10 mouse cellular contexts compared by ENCODE assay signal in the genomic region with DNA sequence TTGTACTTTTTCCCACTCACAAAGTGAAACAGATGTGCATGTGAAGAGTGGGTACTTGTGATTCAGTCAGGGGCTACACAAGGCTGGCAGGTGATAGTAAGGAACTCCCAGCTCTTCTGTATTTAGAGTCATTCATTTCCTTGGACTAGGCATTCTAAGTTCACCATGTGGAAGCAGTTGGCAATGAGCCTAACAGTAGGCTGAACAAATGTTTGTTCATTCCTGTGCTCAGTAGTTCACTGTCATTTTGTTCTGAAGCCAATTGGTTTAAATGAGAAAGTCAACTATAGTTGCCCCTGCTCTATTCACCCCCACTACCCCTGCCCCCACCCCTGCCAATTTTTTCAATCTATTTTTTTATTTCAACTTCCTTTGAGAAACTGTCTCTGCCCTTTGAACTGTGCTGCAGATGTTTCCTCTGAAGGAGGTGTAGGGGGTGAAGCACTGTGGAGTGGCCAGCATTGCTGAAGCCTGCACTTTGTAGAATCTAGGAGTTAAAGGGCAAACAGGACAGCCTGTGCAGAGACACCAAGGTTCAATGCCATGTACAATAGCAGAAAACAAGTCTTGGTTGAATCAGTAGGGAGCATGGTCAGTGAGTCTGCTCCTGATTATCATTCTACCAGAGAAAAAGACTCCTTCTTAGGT. TPM values are rescaled to one million over a fixed set of nuclear protein-coding genes. Genes with fewer than 3 reads are reported as not detected.
DNase-seq lines count a peak whose midpoint lies in the region; ATAC-seq and TF ChIP-seq lines count a peak whose summit lies in the region.
"Had no signal": no experiment of that assay in that cellular context is flagged by ENCODE, and none has a peak within 500 bp of the region (broad histone marks: within the 10 kb centered on the region; RNA-seq: fewer than 3 reads in every experiment).

No protein-coding gene starts in this region.

- ATAC-seq in heart, embryonic 15.5 days (replicated peaks; ENCODE audit: insufficient number of reproducible peaks, insufficient read depth, low FRiP score, low read depth) = 0 out of 2 replicates have a peak, but pooled peaks have one; percentile 52

- H3K36me3 ChIP-seq in heart, embryonic 15.5 days = no peaks in the 10 kb centered on the region

- no peak for TF ChIP-seq POLR2A in bone marrow macrophage, adult 2 months (IDR thresholded peaks at IDR 0.05; ENCODE audit: borderline replicate concordance, low read depth, low read length)

- H3K27ac ChIP-seq in heart, embryonic 15.5 days = no peak overlapping the region
- H3K27ac ChIP-seq in bone marrow macrophage, adult 2 months (ENCODE audit: insufficient read depth, low read depth, low read length) = peak overlapping the region; percentile 93
- H3K27ac ChIP-seq: embryonic facial prominence, embryonic 15.5 days had no signal

- H3K4me3 ChIP-seq in heart, embryonic 15.5 days = no peak overlapping the region
- peak overlapping the region; percentile 45 for H3K4me3 ChIP-seq in bone marrow macrophage, adult 2 months (ENCODE audit: insufficient read depth, low read length)
- H3K4me3 ChIP-seq: embryonic facial prominence, embryonic 15.5 days had no signal

- no peaks in the 10 kb centered on the region for H3K9me3 ChIP-seq in heart, embryonic 15.5 days (replicated peaks)
- H3K9me3 ChIP-seq: embryonic facial prominence, embryonic 15.5 days had no signal

- H3K4me2 ChIP-seq in heart, embryonic 15.5 days = no peak overlapping the region
- H3K4me2 ChIP-seq: embryonic facial prominence, embryonic 15.5 days had no signal

- no peak for DNase-seq in heart, postnatal 4 days
- peak; percentile 40 for DNase-seq in kidney, postnatal 10 days
- DNase-seq in skeletal muscle tissue, adult 2 months (ENCODE audit: low read depth, low spot score) = peak; percentile 7
- no peak for DNase-seq in right cerebral cortex, postnatal 10 days (ENCODE audit: low spot score in 2 of 2)
- no peak for DNase-seq in right cerebral cortex, adult 18-20 months
- no peak for DNase-seq in urinary bladder, postnatal 10 days (ENCODE audit: low spot score)

- H3K27me3 ChIP-seq in heart, embryonic 15.5 days = no peaks in the 10 kb centered on the region
- H3K27me3 ChIP-seq: embryonic facial prominence, embryonic 15.5 days had no signal

- H3K9ac ChIP-seq in heart, embryonic 15.5 days = no peak overlapping the region
- H3K9ac ChIP-seq: embryonic facial prominence, embryonic 15.5 days had no signal

- H3K4me1 ChIP-seq in heart, embryonic 15.5 days (replicated peaks) = no peaks in the 10 kb centered on the region
- H3K4me1 ChIP-seq in bone marrow macrophage, adult 2 months (ENCODE audit: control insufficient read depth, insufficient read depth, low read length) = peaks cover 4% of the 10 kb centered on the region; the same call in 1 of the 2 replicates
- H3K4me1 ChIP-seq: embryonic facial prominence, embryonic 15.5 days had no signal

- no peak for TF ChIP-seq CTCF in bone marrow macrophage, adult 2 months (IDR thresholded peaks at IDR 0.05; ENCODE audit: low read depth, low read length)

RNA-seq across cellular contexts. Expression of gene Mpp1, which starts 2.4 kb away (rescaled TPM):
- 37.8 and 54.9 TPM in 2 replicates for polyA plus RNA-seq in heart, embryonic 15.5 days (2015; fragmentation: Nextera tagmentation; extraction: Ambion mirVana)
- 10 to 100 TPM; 20.0 to 28.5 TPM for total RNA-seq in heart, postnatal 4 days (2021)
- 321 and 354 TPM in 2 replicates for polyA plus RNA-seq in bone marrow macrophage, adult 2 months (2012; ENCODE audit: insufficient read depth, insufficient read length, missing spikeins)

RNA-seq across cellular contexts. Expression of gene Dkc1, which starts 32.8 kb away (rescaled TPM):
- 65.5 and 80.7 TPM in 2 replicates for polyA plus RNA-seq in heart, embryonic 15.5 days (2015; fragmentation: Nextera tagmentation; extraction: Ambion mirVana)
- 10 to 100 TPM; 31.9 to 33.6 TPM for total RNA-seq in heart, postnatal 4 days (2021)
- 7.8 and 10.6 TPM in 2 replicates for polyA plus RNA-seq in bone marrow macrophage, adult 2 months (2012; ENCODE audit: insufficient read depth, insufficient read length, missing spikeins)

RNA-seq across cellular contexts. Expression of gene Smim9, which starts 35.1 kb away (rescaled TPM):
- polyA plus RNA-seq in heart, embryonic 15.5 days (2015; fragmentation: Nextera tagmentation; extraction: Ambion mirVana) = not detected in 2 replicates
- total RNA-seq in heart, postnatal 4 days (2021) = not detected
- not detected in 2 replicates for polyA plus RNA-seq in bone marrow macrophage, adult 2 months (2012; ENCODE audit: insufficient read depth, insufficient read length, missing spikeins)
- total RNA-seq: layer of hippocampus, adult 8-10 months had no signal
- polyA plus RNA-seq: embryonic facial prominence, embryonic 15.5 days had no signal

RNA-seq across cellular contexts. Expression of gene Gab3, which starts 43.2 kb away (rescaled TPM):
- 3.0 and 3.3 TPM in 2 replicates for polyA plus RNA-seq in heart, embryonic 15.5 days (2015; fragmentation: Nextera tagmentation; extraction: Ambion mirVana)
- total RNA-seq in heart, postnatal 4 days (2021) = 1 to 10 TPM; 2.0 to 2.5 TPM
- polyA plus RNA-seq in bone marrow macrophage, adult 2 months (2012; ENCODE audit: insufficient read depth, insufficient read length, missing spikeins) = 16.3 and 18.2 TPM in 2 replicates

Comparison
In these comparisons a context has a peak if more than half of its experiments do, and no peak if none do; other contexts are left out.
1. DNase-seq: peak in kidney, postnatal 10 days (single experiment) and skeletal muscle tissue, adult 2 months (single experiment); none in heart, postnatal 4 days (single experiment), right cerebral cortex, postnatal 10 days (0 of 2), right cerebral cortex, adult 18-20 months (single experiment) and urinary bladder, postnatal 10 days (single experiment).